Mouse (Mus musculus) T-cell, adult 2 months (primary cell): ENCODE data around the gene Hspe1.
"Not testable (repeated sequence)": the region's sequence is repeated elsewhere in the genome, so short reads cannot be mapped to it uniquely, and the experiment has no call there.

Experiments
- DNase-seq: peaks from one replicate; pipeline ENCODE4 v3.0.0; 2022; ENCODE audit warnings: low spot score

The Hspe1 gene

DNA sequence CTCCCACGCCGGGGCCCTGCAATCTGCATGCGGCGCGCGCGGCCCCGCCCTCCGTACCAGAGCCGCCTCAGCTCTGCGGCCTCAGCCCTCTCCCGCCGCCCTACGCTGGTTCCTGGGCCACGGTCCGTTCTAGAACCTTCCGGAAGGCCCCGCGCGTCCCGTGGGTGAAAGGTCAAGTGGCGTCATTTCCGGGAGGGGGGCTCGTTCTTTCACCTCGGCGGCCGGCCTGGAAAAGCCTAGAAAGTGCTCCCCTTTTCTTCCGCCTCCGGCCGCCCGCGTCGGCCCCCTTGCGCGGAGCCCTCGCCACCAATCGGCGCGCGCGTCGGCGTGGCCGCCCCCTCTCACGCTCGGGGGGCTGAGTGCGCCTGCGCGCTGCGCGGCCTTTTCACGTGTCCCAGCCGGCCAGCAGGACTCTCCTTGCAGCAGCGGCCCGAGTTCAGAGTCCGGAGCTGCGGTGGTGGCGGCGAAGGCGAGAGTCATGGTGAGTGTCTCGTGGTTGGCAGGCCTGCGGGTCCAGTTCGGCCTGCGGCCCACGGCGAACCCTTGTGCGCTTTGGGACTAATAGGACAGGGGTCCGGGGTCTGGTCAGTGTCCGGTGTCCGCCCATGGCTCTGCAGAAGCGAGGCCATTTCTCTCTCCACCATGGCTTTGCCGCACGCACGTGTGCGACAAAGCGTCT is at the start of gene Hspe1, which contains the start of gene Hspd1:
Gene Hspe1 (plus strand): TSS at position 201 of the 679 bp plus-strand sequence.
Gene Hspd1 (minus strand): TSS at position 312 of the 679 bp plus-strand sequence.
- peak; percentile 94 for DNase-seq

DNA sequence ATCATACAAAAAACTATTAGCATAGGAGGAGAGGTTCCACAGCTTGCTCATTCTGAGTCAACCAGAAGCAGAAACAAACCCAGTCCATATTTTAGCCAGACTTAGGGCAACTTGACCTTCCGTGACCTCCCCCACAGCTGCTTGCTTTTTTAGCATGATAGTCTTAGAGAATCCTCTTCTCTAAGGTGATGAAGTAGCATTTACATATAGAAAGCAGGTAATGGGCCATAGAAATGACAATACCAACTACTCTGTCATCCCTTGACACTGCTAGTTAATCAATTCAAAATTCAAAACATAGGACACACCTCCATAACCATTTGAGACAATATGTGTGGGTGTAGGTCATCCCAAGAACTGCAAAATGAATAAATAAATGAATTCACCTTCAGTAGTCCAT is 48.0 kb upstream of the Hspe1 start:
- DNase-seq = no peak

- no peak for DNase-seq
These were observed 46.2 kb upstream of the Hspe1 start for GRCm38 (mm10) chr1:55041691-55042090.

GRCm38 (mm10) chr1:55042246-55042645 is 45.7 kb upstream of the Hspe1 start:
- DNase-seq = peak; percentile 45

GRCm38 (mm10) chr1:55043164-55043563 is 44.8 kb upstream of the Hspe1 start:
- peak; percentile 41 for DNase-seq

GRCm38 (mm10) chr1:55048841-55049587 is 38.9 kb upstream of the Hspe1 start:
- no peak for DNase-seq

DNA sequence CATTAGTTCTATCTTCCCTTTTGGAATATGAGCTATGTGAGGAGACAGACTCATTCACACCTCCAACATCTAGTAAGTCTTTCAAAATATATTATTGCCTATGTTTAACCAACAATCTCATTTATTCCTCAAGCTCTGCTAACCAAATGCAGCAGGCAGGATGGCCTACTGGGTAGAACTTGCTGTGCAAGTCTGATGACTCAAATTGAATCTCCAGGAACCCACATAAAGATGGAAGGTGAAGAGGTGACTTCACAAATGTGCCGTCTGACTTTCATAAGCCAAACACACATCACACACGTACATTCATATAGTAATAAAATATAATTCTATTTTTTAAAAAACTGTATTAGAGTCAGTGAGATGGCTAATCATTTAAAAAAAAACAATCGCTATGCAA is 36.3 kb upstream of the Hspe1 start:
- DNase-seq = no peak

GRCm38 (mm10) chr1:55052355-55052953 is 35.5 kb upstream of the Hspe1 start, which contains the start of gene Coq10b:
TSS of gene Coq10b (plus strand) at chr1:55052770.
- peak; percentile 100 for DNase-seq

GRCm38 (mm10) chr1:55053005-55053404 is 34.9 kb upstream of the Hspe1 start:
- peak; percentile 56 for DNase-seq

- DNase-seq = no peak
These were observed 34.3 kb upstream of the Hspe1 start for GRCm38 (mm10) chr1:55053596-55053995.

DNA sequence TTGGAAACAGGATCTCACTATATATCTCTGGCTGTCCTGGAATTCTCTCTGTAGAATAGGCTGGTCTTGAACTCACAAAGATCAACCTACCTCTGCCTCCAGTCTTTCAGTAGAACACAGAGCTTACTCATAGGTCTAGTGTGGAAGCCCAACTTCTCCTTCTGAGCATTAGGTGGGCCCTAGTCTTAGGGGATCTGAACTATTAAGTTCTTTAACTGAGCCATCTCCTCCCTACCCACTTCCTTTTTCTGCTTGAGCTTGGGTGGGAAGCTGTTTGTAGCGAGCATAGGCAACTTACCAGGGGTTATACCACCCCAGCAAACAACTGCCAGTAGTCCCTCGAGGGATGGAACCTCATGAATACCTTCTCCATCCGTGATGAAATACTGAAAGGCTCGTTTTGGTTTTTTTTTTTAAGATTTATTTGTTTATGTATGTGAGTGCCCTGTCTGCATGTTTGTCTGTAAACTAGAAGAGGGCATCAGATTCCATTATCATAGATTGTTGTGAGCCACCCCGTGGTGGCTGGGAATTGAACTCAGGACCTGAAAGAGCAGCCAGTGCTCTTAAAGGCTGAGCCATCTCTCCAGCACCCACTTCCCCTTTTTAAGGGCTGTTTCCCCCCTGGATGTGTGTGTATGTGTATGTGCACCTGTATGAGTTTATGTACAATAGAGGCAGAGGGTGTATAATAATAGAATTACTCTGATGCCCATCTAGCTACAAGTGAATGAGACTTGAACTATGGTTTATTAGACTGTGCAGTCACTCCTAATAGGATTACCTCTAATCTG is 32.4 kb upstream of the Hspe1 start:
- DNase-seq = no peak

DNA sequence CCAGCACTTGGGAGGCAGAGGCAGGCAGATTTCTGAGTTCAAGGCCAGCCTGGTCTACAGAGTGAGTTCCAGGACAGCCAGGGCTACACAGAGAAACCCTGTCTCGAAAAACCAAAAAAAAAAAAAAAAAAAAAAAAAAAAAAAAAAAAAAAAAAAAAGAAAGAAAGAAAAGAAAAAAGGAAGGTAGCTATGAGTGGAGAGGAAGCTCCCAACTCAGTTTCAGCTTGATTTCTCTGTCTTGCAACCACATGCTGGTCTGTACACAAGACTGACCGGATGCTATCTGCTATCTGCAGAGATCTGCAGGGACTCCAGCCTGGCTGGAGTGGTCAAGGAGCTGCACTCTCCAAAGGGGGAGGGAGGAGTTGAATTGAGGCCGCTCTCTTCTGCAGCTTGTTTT is 29.5 kb upstream of the Hspe1 start:
- DNase-seq = not testable (repeated sequence)

DNA sequence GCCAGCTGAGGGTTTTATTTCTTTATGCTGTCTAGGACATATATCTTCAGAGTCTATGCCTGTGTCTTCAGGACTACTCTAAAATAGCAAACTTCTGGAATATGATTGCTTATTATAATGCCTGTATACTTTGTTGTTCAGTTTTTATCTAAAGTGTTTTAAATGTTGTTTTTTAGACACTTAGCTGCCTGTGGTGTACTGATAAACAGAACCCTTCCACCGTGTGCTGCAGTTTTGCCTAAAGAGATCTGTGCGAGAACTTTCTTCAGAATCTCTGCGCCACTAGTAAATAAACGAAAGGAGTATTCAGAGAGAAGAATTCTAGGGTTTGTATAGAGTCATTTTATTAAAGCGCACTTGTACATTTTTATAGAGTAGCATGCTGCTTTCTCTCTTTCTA is 26.8 kb upstream of the Hspe1 start:
- DNase-seq = no peak

DNA sequence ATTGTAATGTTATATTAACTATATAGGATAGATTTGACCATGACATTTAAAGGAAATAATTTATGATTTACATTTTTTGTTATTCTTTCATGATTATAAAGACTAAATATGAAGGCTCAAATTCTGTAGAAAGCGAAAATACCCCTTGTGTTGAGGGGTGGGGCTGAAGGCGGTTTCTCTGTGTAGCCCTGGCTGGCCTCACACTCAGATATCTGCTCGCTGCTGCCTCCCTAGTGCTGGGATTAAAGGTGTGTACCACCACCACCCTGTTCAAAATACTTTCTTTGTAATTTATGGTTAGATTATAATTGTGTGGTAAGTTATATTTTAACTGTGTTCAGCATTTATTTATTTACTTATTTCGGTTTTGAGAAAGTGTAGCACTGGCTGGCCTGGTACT is 26.2 kb upstream of the Hspe1 start:
- DNase-seq = no peak

GRCm38 (mm10) chr1:55072328-55072727 is 15.6 kb upstream of the Hspe1 start:
- DNase-seq = not testable (repeated sequence)

DNA sequence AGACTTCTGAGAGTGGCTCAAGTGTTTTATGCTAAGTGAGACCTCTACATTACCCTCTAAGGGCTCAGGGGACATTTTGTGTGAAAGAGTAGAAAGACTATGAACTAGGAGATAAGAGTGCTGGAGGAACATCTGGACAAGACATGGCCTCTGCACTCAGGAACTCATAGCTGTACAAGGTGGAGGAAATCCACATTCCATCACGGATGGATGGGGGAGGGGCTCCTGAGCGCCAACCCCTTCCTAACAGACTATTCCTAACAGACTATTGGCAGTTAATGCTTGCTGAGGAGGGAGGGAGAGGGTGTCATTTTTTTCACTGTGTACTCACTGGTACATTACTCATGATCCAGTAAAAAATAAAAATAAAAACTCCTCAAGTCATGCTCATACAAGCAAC is 13.2 kb upstream of the Hspe1 start:
- no peak for DNase-seq

GRCm38 (mm10) chr1:55075652-55076394 is 12.1 kb upstream of the Hspe1 start:
- no peak for DNase-seq

DNA sequence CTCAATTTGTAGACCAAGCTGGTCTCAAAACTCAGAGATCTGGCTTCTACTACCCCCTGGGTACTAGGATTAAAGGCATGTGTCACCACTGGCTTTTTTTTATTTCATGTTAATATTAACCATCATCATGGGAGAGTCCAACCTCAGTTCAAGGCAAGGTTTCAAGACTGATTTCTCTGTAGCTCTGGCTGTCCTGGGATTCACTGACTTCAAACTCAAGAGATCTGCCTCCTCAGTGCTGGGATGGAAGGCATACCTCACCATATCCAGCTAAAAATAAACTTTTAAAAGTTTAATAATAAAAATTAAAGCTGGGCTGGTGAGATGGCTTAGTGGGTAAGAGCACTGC is 11.6 kb upstream of the Hspe1 start:
- DNase-seq = no peak

GRCm38 (mm10) chr1:55076849-55077516 is 10.9 kb upstream of the Hspe1 start:
- DNase-seq = no peak

- no peak for DNase-seq
These were observed 8.3 kb upstream of the Hspe1 start for GRCm38 (mm10) chr1:55079677-55080076.

DNA sequence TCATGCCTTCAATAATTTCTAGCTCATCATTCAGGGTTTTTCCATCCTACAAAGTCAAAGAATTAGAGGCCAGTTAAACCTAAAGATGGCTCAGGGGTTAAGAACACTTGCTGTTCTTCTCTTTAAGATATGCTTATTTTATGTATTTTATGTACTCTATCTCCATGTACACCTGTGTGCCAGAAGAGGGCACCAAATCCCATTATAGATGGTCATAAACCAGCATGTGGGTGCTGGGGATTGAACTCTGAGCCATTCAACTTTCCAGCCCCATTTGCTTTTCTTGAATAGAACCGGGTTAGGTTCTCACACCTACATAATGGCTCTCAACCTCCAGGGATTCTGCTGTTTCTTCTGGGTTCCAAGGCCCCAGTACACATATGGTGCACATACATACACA is 5.8 kb upstream of the Hspe1 start:
- no peak for DNase-seq
